Mouse (Mus musculus) hematopoietic stem cell, adult 5-6 weeks (primary cell): Measurements from ENCODE around the gene Bap1. TPM values are rescaled to one million over a fixed set of nuclear protein-coding genes. Genes with fewer than 3 reads are reported as not detected.

Experiments
- ATAC-seq, 2 experiments: fragments of 125-278 bp in 1 of 2; replicated peaks in 1 of 2; 2 replicates each; pipeline ENCODE4 v1.8.0; 2016 to 2017; ENCODE audit warnings: inconsistent platforms in 2 of 2, mild to moderate bottlenecking in 2 of 2, moderate number of reproducible peaks in 2 of 2, low read depth in 1 of 2, moderate TSS enrichment in 1 of 2; ENCODE audit not compliant: low FRiP score in 2 of 2, poor library complexity in 2 of 2, severe bottlenecking in 2 of 2, insufficient read depth in 1 of 2, low TSS enrichment in 1 of 2
- total RNA-seq: library from RNA; stranded (forward); fragments of 172-1452, 232-1000 nt; gene quantifications from 2 replicates; pipeline ENCODE4 v1.2.3, GENCODE M21; 2017

The Bap1 gene
- 58.2 and 72.6 TPM in 2 replicates for total RNA-seq

DNA sequence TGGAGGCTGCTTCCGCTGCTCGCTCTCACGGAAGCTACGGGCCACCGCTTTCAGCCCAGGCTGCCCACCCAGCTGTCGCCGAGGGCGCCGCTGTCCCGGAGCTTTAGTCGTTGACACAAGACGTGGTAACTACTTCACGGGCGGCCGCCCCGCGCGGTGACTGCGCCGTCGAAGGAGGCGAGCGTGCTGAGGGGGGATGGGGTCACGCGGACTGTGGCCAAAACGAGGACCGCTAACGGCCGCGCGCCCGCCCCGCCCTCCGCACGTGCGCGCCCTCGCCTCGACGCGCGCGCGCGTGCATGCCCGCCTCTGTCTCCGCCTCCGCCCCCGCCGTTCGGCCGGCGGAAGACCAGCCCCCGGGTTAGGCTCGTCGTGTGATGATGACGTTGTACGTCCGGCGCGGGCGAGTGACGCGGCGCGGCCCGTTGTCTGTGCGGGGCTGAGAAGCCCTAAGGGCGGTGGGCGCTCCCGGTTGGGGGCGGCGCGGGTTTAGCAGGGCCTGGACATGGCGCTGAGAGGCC, at the start of gene Bap1, which contains the start of gene Phf7:
Bap1 (plus strand) TSS at position 367 of the 521 bp plus-strand sequence.
Phf7 (minus strand) TSS at position 234 of the 521 bp plus-strand sequence.
- ATAC-seq = peak; percentile 78 to 86

DNA sequence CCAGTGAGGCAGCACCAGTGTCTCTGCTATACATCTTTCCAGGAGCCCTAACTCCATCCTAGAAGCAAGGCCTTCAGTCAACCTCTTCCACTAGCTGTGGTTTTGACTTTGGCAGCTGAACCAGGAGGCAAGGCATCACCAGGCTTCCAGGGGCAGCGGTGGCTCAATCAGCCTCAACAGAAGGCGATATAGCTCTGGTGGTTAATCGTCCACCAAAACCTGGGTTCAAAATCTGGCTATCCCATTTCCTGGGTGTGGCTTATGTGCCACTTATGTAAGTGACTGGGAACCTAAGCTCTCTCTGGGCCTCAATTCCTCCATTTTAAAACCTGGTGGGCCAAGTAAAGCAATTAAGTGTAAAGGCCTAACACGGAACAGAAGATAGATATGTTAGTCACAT, 46.4 kb upstream of the Bap1 start:
- ATAC-seq = no peak

DNA sequence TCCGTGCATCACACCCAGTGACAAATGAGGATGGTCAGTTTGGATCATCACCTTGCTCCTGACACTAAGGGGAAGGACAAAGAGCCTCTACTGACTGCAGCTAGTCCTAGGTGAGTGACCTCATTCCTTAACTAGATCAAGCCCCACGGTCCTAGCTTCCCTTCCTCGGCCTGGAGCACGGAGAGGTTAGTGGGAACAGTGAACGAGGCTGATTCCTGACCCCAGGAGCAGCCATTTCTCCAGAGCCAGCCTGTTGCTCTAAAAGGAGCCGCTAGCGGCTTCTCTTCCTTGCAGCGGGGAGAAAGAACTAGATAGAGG, 46.0 kb upstream of the Bap1 start:
- no peak for ATAC-seq

DNA sequence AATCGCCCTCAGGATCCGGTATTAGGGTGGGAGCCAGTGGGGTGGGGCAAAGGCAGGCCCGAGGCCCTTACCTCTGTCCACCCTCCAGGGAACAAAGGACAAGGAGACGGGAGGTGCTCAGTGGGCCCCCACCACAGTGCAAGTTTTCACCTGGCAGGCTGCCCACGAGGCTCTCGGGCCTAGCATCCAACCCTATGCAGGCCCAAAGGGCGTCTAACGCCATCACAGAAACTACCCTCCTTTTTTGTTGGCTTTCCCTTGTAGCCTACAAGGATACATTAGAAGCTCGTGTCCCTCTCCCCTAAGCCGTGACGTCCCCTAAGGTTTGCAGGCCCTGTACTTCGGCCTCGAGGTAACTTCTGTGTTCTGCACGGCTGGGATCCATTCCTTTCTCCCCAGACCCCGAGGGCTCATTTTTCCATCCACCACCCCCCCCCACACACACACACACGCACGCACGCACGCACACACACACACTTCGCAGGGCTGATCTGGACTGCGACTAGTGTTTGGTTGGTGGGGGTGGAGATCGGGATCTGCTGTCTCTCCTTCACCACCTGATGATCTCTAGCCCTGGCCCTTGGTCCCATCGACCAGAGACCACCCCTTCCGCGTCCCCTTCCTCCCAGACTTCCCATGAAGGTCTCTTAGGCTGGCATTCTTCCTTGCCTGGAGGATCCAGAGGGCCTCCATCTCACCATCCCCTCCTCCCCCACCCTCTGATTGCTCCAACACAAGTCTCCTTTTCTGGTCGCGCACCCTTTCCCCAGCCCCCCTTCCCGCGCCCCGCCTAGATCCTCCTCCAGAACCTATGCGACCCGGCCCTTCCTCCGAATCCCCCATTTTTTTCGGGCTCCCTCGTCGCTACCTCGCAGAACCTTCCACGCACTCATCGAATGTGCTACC, 45.4 kb upstream of the Bap1 start:
- peak in 1 of 2 experiments; percentile 9; a peak in 1 of 4 replicates for ATAC-seq

DNA sequence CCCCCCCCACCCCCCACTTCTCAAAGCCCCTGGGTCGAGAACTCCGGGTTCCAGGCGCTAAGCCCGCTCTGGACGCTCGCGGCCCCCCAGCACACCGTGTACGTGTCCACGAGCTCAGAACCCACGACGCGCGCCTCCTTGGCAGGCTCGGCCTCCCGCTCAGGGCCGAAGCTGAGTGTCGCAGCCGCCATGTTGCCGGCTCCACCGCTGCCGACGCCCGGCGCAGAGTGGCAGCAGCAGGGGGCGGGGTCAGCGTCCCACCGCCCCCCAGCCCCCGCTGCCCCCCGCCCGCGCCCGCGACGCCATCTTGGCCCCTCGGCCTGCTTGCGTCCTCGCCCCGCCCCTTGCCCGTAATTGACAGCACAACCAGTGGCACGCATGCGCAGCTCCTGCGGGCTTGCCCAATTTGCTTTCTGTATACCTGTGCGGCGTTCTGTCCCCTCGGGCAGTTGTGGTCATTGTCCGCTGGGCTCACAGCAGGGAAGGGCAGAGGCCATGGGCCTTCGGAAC, 44.7 kb upstream of the Bap1 start:
- peak; percentile 77 to 78 for ATAC-seq

DNA sequence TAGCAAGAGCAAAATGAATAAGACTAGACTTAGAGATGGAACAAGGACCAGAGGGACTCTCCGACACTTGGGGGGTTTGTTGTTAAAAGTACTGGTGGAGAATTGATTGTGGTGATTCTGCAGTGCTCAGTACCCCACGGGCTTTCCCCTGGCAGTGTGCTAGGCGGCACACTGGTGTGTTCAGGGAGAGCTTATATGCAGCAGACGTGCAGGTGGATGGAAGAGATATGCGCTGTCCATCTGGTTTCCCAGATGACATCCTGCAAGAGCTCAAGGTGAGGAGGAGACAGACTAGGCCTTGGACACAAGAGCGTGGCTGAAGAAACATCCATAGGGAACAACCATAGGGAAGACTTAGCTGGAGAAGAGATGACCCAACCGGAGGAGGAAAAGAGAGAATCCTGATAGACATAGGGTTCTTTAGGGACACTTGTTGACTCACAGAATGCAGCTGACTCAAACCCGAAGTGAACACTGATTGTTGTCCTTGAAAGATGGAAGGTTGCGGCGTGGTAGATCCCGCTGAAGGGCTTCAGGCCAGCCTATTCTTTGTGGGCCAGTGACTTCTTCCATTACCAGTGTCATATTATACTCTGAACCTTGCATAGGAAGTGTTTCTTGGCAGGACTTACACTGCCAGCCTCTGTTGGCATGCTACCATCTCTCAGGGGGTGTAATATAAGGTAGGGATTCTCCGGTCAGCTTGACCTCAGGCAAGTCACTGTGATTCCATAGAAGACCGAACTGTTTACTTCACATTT, 44.0 kb upstream of the Bap1 start:
- ATAC-seq = peak in 1 of 2 experiments; percentile 16; a peak in 1 of 4 replicates

DNA sequence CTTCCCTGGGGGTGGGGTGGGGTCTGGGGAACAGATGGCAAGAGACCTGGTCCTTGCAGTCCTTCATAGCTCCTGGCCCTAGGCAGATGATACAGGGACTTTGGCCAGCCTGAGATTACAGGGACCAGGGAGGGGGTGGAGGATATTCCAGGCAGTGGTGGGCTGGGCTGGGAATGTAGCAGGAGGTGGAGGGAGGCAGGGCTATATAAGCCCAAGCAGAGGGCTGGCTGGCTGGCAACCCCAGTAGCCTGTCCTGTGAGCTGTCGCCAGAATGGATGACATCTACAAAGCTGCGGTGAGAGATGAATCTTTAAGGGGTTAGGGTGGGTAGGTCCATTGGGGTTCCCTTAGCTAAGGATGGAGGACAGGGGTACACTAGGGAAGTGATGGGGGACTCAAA, 43.2 kb upstream of the Bap1 start, which contains the start of gene Tnnc1:
Tnnc1 (plus strand) TSS at position 229 of the 400 bp plus-strand sequence.
- ATAC-seq = no peak

DNA sequence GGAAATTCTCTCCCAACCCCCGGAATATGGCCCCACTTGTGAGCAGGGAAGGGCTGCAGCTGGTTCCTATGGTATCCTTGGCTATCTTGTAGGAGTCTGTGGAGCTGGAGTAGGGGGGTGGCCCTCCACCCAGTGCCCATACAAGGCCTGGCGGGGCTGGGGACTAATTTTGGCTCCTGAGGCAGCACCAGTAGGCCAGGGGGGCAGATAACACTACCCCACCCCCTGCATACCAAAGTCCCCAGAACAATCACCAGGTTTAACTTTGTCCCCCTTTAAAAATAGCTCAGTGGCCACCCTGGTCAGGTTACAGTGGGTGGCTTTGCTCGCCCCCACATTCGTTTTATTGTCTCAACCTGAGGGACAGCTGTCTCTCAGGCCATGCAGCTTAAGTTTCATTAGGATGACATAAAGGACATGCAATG, 42.1 kb upstream of the Bap1 start:
- no peak for ATAC-seq

DNA sequence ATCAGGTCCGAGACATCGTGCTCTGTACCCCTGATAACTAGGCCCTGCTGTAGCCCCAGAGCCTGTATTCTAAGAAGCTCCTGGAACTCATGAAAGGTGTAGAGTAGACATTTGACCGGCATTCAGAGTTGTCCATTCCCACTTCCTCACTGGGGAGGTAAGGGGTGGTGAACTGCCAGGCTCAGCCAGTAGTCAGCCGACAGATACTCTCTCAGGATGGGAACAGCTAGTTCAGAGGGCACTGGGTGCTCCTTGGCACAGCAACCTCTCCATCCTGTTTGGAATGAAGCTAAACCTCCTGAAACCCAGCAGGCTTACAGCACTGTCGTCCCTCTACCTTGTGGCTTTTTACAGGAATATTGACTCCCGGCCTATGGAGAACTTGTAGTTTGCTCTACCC, 39.4 kb upstream of the Bap1 start:
- ATAC-seq = no peak

DNA sequence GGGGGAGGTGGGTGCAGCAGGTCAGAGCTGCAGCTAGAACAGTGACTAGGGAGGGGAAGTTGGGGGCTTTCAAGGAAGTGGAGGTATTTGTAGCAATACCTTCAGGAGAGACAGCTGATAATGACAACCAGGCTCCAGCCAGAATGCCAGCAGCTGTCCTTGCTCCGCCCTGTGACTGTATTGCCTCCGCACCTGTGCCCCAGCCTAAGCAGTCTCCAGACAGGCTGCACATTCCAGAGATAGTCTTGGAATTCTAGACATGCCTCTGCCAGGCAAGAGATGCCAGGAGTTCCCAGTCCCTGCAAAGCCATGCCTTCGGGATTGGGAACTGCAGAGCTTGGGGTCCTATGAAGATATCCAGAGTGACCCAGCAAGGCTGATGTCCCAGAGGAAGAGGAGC, 38.8 kb upstream of the Bap1 start:
- ATAC-seq = no peak

DNA sequence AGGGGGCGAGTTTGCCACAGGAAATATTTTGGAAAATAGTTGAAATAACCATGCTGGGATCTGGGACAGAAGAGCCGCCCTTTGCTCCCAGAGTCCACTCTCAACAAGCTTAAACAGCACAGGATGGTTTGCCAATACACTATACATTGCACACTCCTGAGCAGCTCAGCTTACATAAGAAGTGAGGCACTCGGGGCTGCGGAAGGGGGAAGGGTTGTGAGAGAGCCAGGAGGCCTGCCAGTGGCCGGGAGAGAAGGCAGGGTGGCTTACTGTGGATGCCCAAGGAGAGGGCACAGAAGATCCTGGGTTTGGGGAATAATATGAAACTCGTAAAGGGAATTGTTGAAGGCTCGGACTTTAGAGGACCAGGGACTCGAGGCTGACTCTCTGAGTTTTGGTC, 37.4 kb upstream of the Bap1 start:
- ATAC-seq = no peak

DNA sequence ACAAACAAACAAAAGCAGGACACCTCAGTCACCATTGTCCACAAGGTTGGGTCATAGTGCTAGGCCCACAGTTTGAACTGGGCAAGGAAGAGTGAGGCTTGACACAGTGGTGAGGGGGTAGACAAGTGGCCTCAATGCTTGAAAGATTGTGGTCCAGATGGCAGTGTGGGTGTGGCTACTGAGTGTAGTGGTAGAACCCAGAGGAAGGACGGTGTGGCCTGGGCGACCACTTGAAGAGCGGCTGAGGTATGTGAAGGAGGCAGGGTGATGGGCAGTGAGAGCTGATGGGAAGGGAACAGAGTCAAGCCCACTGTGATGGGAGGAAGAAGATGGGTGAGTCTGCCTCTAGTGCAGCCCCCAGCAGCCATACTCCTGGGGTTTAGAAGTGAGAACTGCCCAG, 36.6 kb upstream of the Bap1 start:
- ATAC-seq = no peak

DNA sequence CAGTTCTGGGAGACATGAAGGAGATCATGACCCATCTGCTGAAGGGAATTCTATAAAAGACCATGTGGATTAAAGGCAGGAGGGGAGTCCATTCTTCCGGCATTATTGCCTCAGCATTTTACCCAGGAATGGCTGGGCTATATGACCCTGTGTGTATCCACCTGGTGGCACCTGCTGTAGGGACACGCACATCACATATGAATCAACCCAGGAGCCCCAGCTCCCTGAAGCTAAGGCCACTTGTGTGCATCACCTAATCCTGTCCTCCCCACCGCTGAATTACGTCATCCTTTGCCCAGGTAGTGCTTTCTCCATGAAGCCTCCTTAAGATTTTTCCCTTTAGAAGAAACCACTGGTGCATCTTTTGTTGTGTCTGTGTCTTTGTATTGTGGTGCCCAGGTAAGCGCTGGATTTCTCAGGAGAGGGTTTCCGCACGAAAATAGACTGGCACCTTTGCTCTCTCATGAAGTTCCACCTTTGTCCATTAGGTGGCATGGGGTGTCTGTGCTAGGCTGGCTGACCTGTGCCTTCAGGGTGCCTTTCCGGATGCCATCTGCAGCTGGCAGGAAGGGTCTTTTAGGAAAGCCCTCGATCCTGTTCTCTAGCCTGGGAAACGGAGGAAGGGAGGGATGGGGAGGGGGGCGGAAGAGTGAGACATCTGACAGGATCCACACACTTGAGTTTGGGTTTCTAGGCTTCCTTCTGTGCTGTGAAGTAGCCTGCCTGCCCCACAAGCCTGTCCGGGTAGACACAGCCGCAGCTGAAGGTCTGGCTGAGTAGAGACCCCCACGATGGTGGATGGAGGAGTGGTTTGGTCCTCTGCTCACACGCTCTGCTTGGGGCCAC, 35.9 kb upstream of the Bap1 start:
- ATAC-seq = peak; percentile 63 to 68

DNA sequence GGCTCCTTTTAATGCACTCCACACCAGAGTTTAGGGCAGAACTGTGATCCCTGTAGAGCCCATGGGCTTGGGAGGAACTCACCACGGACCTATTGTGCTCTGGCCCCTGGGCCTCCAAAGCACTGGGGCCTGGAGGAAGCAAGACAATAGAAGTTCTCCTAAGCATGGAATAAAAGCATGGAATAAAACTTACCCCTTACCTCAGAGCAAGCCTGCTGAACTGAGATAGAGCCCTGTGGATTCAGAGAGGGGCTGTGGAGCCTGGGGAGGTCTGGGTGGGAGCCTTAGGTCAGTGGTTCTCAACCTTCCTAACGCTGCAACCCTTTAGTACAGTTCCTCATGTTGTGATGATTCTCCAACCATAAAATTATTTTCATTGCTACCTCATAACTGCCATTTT, 34.4 kb upstream of the Bap1 start, which contains the start of gene Nisch:
Nisch (minus strand) TSS at position 101 of the 400 bp plus-strand sequence.
- no peak for ATAC-seq

DNA sequence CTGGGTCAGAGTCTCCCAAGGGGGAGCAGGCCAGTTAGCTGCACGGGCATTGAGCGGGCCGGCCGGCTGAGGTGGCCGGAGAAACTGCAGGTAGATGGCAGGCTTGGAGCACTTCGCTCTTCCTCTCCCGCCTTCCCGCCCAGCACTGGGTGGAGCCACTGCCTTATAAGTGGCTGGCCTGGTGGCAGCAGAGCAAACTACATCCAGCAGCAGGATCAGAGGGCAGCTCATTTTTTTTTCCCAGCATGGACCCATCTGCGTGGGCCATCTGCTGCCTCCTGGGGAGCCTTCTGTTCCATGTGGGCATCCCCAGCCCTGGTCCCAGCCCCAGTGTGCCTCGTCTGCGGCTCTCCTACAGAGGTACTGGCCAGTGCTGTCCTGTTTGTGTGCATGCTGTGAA, 33.6 kb upstream of the Bap1 start, which contains the start of gene Sema3g:
Sema3g (plus strand) TSS at position 195 of the 400 bp plus-strand sequence.
- ATAC-seq = peak; percentile 70 to 79

DNA sequence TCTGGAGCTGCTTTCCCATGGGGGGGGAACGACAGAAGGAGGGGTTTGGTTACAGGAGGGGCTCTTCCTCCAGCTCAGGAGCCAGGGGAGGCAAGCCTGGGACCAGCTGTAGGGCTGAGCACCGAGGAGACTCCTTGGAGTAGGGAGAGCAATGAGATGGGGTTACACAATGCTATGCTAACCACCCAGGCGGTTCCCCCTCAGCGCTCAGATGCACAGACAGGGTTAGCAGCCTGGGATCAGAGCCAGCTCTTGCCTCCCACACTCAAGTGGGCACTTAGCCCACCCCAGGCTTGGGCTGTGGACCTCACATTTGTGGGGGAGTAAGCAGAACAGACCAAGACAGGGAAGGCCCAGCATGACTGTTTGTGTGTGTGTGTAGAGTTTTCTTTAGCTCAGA, 24.3 kb upstream of the Bap1 start:
- ATAC-seq = peak; percentile 23 to 37

DNA sequence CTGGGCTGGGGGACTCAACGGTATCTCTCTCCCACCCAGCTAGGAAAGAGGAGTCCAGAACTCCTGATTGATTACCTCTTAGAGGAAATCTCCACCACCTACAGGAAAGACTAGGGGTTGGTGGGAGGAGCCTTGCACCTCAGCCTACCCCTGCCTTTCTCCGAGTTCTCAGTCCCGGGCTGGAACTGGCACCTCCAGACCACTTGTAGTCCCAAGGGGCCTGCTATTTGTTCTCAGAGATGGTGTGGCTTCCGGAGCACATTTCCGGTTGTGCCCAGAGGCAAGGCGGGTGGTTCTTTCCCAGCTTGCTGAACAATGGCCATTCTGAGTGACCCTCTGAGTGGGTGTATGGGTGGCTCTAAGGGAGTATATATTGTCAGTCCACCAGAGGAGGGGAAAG, 23.0 kb upstream of the Bap1 start:
- ATAC-seq = peak; percentile 58 to 67; a peak in 3 of 4 replicates
